Mouse (Mus musculus): ENCODE results near the gene Zbtb20.
A peak's percentile ranks its signal among the peaks of the same experiment; 100 is the strongest.

Zbtb20 gene

GRCm38 (mm10) chr16:43363751-43364515 lies 488.3 kb downstream of the Zbtb20 start:
- DNase-seq: peak; percentile 65

- no peak for DNase-seq
These were observed 488.8 kb downstream of the Zbtb20 start for GRCm38 (mm10) chr16:43364516-43364910.

GRCm38 (mm10) chr16:43365277-43365676 lies 489.6 kb downstream of the Zbtb20 start:
- no peak for DNase-seq

- DNase-seq: no peak
These were observed 494.9 kb downstream of the Zbtb20 start for GRCm38 (mm10) chr16:43370496-43371020.

GRCm38 (mm10) chr16:43376782-43377181 lies 501.1 kb downstream of the Zbtb20 start:
- no peak for DNase-seq

- no peak for DNase-seq
These were observed 504.0 kb downstream of the Zbtb20 start for GRCm38 (mm10) chr16:43379351-43380325.

- DNase-seq: no peak
These were observed 505.5 kb downstream of the Zbtb20 start for GRCm38 (mm10) chr16:43381183-43381582.

DNA sequence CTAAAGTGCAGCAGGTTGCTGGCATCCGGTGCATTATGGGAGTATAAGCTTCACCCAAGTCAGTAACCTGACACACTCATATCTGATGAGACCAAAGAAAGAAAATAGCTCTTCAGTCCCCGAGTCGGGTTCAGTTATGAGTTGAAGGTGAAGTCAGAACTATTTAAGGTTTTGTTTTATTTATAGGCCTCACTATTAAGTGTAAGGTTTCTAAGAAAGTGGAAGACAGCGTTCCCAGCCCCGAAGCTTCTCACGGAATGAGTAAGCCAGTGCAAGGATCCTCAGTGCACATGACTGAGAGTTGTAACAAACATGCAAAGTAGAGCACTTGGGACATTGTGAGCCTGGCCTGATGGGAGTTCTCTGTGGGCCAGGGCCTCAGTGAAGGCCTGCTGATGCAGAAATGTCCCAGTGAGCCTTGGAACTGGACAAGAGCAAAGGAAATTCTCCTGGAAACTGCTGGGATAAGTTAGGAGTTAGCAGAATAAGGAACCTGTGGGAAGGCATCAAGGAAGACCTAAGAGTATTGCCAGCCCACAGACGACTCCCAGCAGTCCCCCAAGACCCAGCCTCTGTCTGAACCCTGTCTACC lies 507.6 kb downstream of the Zbtb20 start:
- no peak for DNase-seq

GRCm38 (mm10) chr16:43384953-43385619 lies 509.4 kb downstream of the Zbtb20 start:
- no peak for DNase-seq

- no peak for DNase-seq
These were observed 510.0 kb downstream of the Zbtb20 start for GRCm38 (mm10) chr16:43385620-43386210.

- no peak for DNase-seq
These were observed 510.7 kb downstream of the Zbtb20 start for GRCm38 (mm10) chr16:43386426-43386825.

- DNase-seq: no peak
These were observed 512.7 kb downstream of the Zbtb20 start for GRCm38 (mm10) chr16:43388389-43388788.

GRCm38 (mm10) chr16:43390387-43390786 lies 514.7 kb downstream of the Zbtb20 start:
- no peak for DNase-seq

GRCm38 (mm10) chr16:43393382-43393781 lies 517.7 kb downstream of the Zbtb20 start:
- DNase-seq: no peak

DNA sequence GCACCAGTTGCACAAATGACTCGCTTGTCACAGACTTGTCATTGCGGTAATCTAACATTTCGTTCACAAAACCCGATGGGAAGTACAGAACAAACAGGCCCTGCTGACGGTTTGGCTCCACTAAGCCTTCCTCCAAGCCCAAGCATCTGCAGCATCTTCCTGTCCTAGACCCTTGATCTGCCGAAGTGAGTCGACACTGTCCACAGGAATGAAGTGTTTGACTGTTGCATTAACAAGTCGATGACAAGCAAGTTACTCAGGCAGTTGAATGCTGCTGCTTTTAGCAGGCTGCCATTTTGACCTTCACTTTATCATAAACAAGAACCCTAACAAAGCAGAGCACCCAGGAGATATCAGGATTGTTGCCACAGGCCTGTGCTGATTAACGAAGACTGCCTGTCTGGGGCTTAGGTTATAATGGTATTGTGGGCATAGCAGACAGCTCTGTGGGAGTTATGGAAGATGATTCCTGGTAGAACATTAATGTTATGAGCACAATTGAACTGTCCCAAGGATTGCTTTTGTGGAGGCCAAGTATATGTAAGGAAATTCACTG lies 518.4 kb downstream of the Zbtb20 start:
- DNase-seq: no peak

GRCm38 (mm10) chr16:43394760-43395159 lies 519.1 kb downstream of the Zbtb20 start:
- DNase-seq: peak; percentile 23

- no peak for DNase-seq
These were observed 521.4 kb downstream of the Zbtb20 start for GRCm38 (mm10) chr16:43396849-43397628.

GRCm38 (mm10) chr16:43397629-43398323 lies 522.1 kb downstream of the Zbtb20 start:
- DNase-seq: no peak

DNA sequence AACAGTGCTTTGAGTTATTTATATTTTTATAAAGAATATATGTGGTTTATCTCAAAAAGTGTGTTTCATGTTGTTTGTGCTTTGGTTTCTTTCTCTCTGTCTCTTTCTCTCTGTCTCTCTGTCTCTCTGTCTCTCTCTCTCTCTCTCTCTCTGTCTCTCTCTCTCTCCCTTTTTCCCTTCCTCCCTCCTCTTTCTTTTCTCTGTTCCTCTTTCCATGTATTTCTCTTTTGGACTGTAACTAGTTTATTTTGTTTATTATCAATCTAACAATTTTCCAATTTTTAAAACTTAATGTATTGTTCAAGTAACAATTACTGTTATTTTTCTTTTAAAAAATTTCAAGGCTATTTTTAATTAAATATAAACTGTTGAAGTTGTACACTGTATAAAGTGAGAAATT lies 523.7 kb downstream of the Zbtb20 start:
- DNase-seq: no peak

- DNase-seq: no peak
These were observed 524.4 kb downstream of the Zbtb20 start for GRCm38 (mm10) chr16:43400046-43400445.
